11 mouse cellular contexts compared by ENCODE assay signal in genomic region chr8:106512475-106513150, GRCm38 (mm10). TPM values are rescaled to one million over a fixed set of nuclear protein-coding genes. Genes with fewer than 3 reads are reported as not detected.
A peak's percentile ranks its signal among the peaks of the same experiment; 100 is the strongest.
DNase-seq lines count a peak whose midpoint lies in the region; ATAC-seq and TF ChIP-seq lines count a peak whose summit lies in the region.
"Had no signal": no experiment of that assay in that cellular context is flagged by ENCODE, and none has a peak within 500 bp of the region (broad histone marks: within the 10 kb centered on the region; RNA-seq: fewer than 3 reads in every experiment).

No protein-coding gene starts in this region.

- H3K27me3 ChIP-seq in hindbrain, embryonic 10.5 days (ENCODE audit: insufficient read depth, poor library complexity, severe bottlenecking) = peaks cover 69% of the 10 kb centered on the region
- peaks cover 52% of the 10 kb centered on the region for H3K27me3 ChIP-seq in hindbrain, embryonic 12.5 days
- H3K27me3 ChIP-seq in embryonic facial prominence, embryonic 10.5 days (replicated peaks; ENCODE audit: low read depth, poor library complexity, severe bottlenecking) = peaks cover 59% of the 10 kb centered on the region
- H3K27me3 ChIP-seq in intestine, postnatal 0 days (replicated peaks; ENCODE audit: control insufficient read depth, insufficient read depth, low read length) = peaks cover 22% of the 10 kb centered on the region
- peaks cover 8% of the 10 kb centered on the region for H3K27me3 ChIP-seq in limb, embryonic 13.5 days
- peaks cover 53% of the 10 kb centered on the region for H3K27me3 ChIP-seq in midbrain, embryonic 15.5 days (replicated peaks)

- no peaks in the 10 kb centered on the region for H3K36me3 ChIP-seq in hindbrain, embryonic 10.5 days
- H3K36me3 ChIP-seq in hindbrain, embryonic 12.5 days = no peaks in the 10 kb centered on the region
- no peaks in the 10 kb centered on the region for H3K36me3 ChIP-seq in embryonic facial prominence, embryonic 10.5 days (replicated peaks)
- no peaks in the 10 kb centered on the region for H3K36me3 ChIP-seq in intestine, postnatal 0 days (ENCODE audit: control insufficient read depth, insufficient read depth)
- peaks cover 7% of the 10 kb centered on the region; the same call in 1 of the 2 replicates for H3K36me3 ChIP-seq in limb, embryonic 13.5 days
- H3K36me3 ChIP-seq in midbrain, embryonic 15.5 days (replicated peaks) = no peaks in the 10 kb centered on the region

- H3K9me3 ChIP-seq in hindbrain, embryonic 10.5 days = no peaks in the 10 kb centered on the region
- H3K9me3 ChIP-seq in hindbrain, embryonic 12.5 days (replicated peaks) = no peaks in the 10 kb centered on the region
- H3K9me3 ChIP-seq in embryonic facial prominence, embryonic 10.5 days = no peaks in the 10 kb centered on the region
- no peaks in the 10 kb centered on the region for H3K9me3 ChIP-seq in intestine, postnatal 0 days (ENCODE audit: control insufficient read depth)
- H3K9me3 ChIP-seq in limb, embryonic 13.5 days = no peaks in the 10 kb centered on the region
- H3K9me3 ChIP-seq in midbrain, embryonic 15.5 days = no peaks in the 10 kb centered on the region

- H3K4me3 ChIP-seq in hindbrain, embryonic 10.5 days = peak overlapping the region; percentile 57; the same call in 1 of the 2 replicates
- H3K4me3 ChIP-seq in hindbrain, embryonic 12.5 days = no peak overlapping the region
- peak overlapping the region; percentile 57 for H3K4me3 ChIP-seq in embryonic facial prominence, embryonic 10.5 days
- no peak overlapping the region for H3K4me3 ChIP-seq in intestine, postnatal 0 days (ENCODE audit: low read depth, low read length)
- H3K4me3 ChIP-seq in limb, embryonic 13.5 days = peak overlapping the region; percentile 64
- H3K4me3 ChIP-seq in midbrain, embryonic 15.5 days = no peak overlapping the region

- H3K4me2 ChIP-seq in hindbrain, embryonic 12.5 days (replicated peaks) = no peak overlapping the region
- 0 out of 2 replicates have a peak overlapping the region, but pooled peaks have one; percentile 72 for H3K4me2 ChIP-seq in intestine, postnatal 0 days (replicated peaks; ENCODE audit: low read depth)
- H3K4me2 ChIP-seq in limb, embryonic 13.5 days (replicated peaks) = peak overlapping the region; percentile 83
- H3K4me2 ChIP-seq in midbrain, embryonic 15.5 days = no peak overlapping the region

- no peak for ATAC-seq in hindbrain, embryonic 12.5 days (ENCODE audit: low FRiP score)
- no peak for ATAC-seq in intestine, postnatal 0 days
- peak; percentile 72 for ATAC-seq in limb, embryonic 13.5 days (ENCODE audit: low FRiP score, low read depth)
- ATAC-seq in megakaryocyte, adult 5-6 weeks (ENCODE audit: poor library complexity, severe bottlenecking) = no peak
- ATAC-seq in midbrain, embryonic 15.5 days (replicated peaks) = no peak

- 69% methylated on average over 7 of the region's 7 CpGs for whole genome bisulfite sequencing in hindbrain, embryonic 10.5 days
- WGBS in hindbrain, embryonic 12.5 days = 63% methylated on average over 7 of the region's 7 CpGs
- 55% methylated on average over 7 of the region's 7 CpGs for WGBS in embryonic facial prominence, embryonic 10.5 days
- WGBS in intestine, postnatal 0 days = 46% methylated on average over 7 of the region's 7 CpGs
- WGBS in limb, embryonic 13.5 days = 11% methylated on average over 7 of the region's 7 CpGs
- 72% methylated on average over 7 of the region's 7 CpGs for WGBS in midbrain, embryonic 15.5 days

- peaks cover 36% of the 10 kb centered on the region for H3K4me1 ChIP-seq in hindbrain, embryonic 10.5 days (replicated peaks)
- H3K4me1 ChIP-seq in hindbrain, embryonic 12.5 days = peaks cover 28% of the 10 kb centered on the region
- peaks cover 48% of the 10 kb centered on the region for H3K4me1 ChIP-seq in embryonic facial prominence, embryonic 10.5 days
- H3K4me1 ChIP-seq in intestine, postnatal 0 days (replicated peaks; ENCODE audit: control insufficient read depth, insufficient read depth, low read length) = peaks cover 12% of the 10 kb centered on the region
- peaks cover 72% of the 10 kb centered on the region for H3K4me1 ChIP-seq in limb, embryonic 13.5 days
- peaks cover 30% of the 10 kb centered on the region for H3K4me1 ChIP-seq in midbrain, embryonic 15.5 days

- H3K27ac ChIP-seq in hindbrain, embryonic 10.5 days = no peak overlapping the region
- no peak overlapping the region for H3K27ac ChIP-seq in hindbrain, embryonic 12.5 days
- H3K27ac ChIP-seq in embryonic facial prominence, embryonic 10.5 days (replicated peaks) = peak overlapping the region; percentile 84; the same call in 1 of the 2 replicates
- no peak overlapping the region for H3K27ac ChIP-seq in intestine, postnatal 0 days (ENCODE audit: low read depth, low read length)
- peak overlapping the region; percentile 96 for H3K27ac ChIP-seq in limb, embryonic 13.5 days
- H3K27ac ChIP-seq in midbrain, embryonic 15.5 days = no peak overlapping the region

- H3K9ac ChIP-seq in hindbrain, embryonic 12.5 days = no peak overlapping the region
- no peak overlapping the region for H3K9ac ChIP-seq in intestine, postnatal 0 days (ENCODE audit: low read depth, low read length)
- peak overlapping the region; percentile 85; the same call in 1 of the 2 replicates for H3K9ac ChIP-seq in limb, embryonic 13.5 days
- no peak overlapping the region for H3K9ac ChIP-seq in midbrain, embryonic 15.5 days

- no peak for DNase-seq in hindbrain, embryonic 10.5 days (ENCODE audit: low spot score)
- no peak for DNase-seq in embryonic facial prominence, embryonic 10.5 days (ENCODE audit: low spot score)
- DNase-seq in adipocyte (ENCODE audit: low spot score) = no peak
- DNase-seq: lung, adult 18-20 months; thymus, postnatal 36 days had no signal

- TF ChIP-seq CTCF in intestine, postnatal 0 days (IDR thresholded peaks at IDR 0.05; ENCODE audit: low read depth) = no peak

RNA-seq across cellular contexts. Expression of gene Cdh3, which starts 1.9 kb away (rescaled TPM):
- 8.2 and 11.3 TPM in 2 replicates for polyA plus RNA-seq in hindbrain, embryonic 10.5 days (2016; fragmentation: Nextera tagmentation; extraction: Ambion mirVana)
- 7.7 and 10.0 TPM in 2 replicates for polyA plus RNA-seq in hindbrain, embryonic 12.5 days (2016; fragmentation: Nextera tagmentation; extraction: Ambion mirVana)
- polyA plus RNA-seq in embryonic facial prominence, embryonic 10.5 days (2016; fragmentation: Nextera tagmentation; extraction: Ambion mirVana) = 23.3 and 23.4 TPM in 2 replicates
- 2.9 and 3.6 TPM in 2 replicates for polyA plus RNA-seq in intestine, postnatal 0 days (2015; fragmentation: Nextera tagmentation; extraction: Ambion mirVana)
- 55.9 and 57.5 TPM in 2 replicates for polyA plus RNA-seq in limb, embryonic 13.5 days (2015; fragmentation: Nextera tagmentation; extraction: Ambion mirVana)
- not detected in 2 replicates for total RNA-seq in megakaryocyte, adult 5-6 weeks (2015)
- total RNA-seq in megakaryocyte, adult 5-6 weeks (2017) = not detected in 2 replicates
- polyA plus RNA-seq in midbrain, embryonic 15.5 days (2015; fragmentation: Nextera tagmentation; extraction: Ambion mirVana) = 0.80 and 1.1 TPM in 2 replicates

RNA-seq across cellular contexts. Expression of gene 6030452D12Rik, which starts 12.3 kb away (rescaled TPM):
- polyA plus RNA-seq in hindbrain, embryonic 10.5 days (2016; fragmentation: Nextera tagmentation; extraction: Ambion mirVana) = not detected in 2 replicates
- not detected in 2 replicates for polyA plus RNA-seq in hindbrain, embryonic 12.5 days (2016; fragmentation: Nextera tagmentation; extraction: Ambion mirVana)
- polyA plus RNA-seq in embryonic facial prominence, embryonic 10.5 days (2016; fragmentation: Nextera tagmentation; extraction: Ambion mirVana) = not detected in 2 replicates
- not detected in 2 replicates for polyA plus RNA-seq in intestine, postnatal 0 days (2015; fragmentation: Nextera tagmentation; extraction: Ambion mirVana)
- not detected in 2 replicates for polyA plus RNA-seq in limb, embryonic 13.5 days (2015; fragmentation: Nextera tagmentation; extraction: Ambion mirVana)
- not detected in 2 replicates for total RNA-seq in megakaryocyte, adult 5-6 weeks (2015)
- not detected in 2 replicates for total RNA-seq in megakaryocyte, adult 5-6 weeks (2017)
- not detected in 2 replicates for polyA plus RNA-seq in midbrain, embryonic 15.5 days (2015; fragmentation: Nextera tagmentation; extraction: Ambion mirVana)
- polyA plus RNA-seq: frontal cortex, adult 2 months had no signal

Comparison
In these comparisons a context has a peak if more than half of its experiments do, and no peak if none do; other contexts are left out.
1. H3K4me3 ChIP-seq: peak in hindbrain, embryonic 10.5 days (single experiment), embryonic facial prominence, embryonic 10.5 days (single experiment) and limb, embryonic 13.5 days (single experiment); none in hindbrain, embryonic 12.5 days (single experiment), intestine, postnatal 0 days (single experiment) and midbrain, embryonic 15.5 days (single experiment).
2. H3K27ac ChIP-seq: peak in embryonic facial prominence, embryonic 10.5 days (single experiment) and limb, embryonic 13.5 days (single experiment); none in hindbrain, embryonic 10.5 days (single experiment), hindbrain, embryonic 12.5 days (single experiment), intestine, postnatal 0 days (single experiment) and midbrain, embryonic 15.5 days (single experiment).
3. H3K4me2 ChIP-seq: peak in intestine, postnatal 0 days (single experiment) and limb, embryonic 13.5 days (single experiment); none in hindbrain, embryonic 12.5 days (single experiment) and midbrain, embryonic 15.5 days (single experiment).